Mouse (Mus musculus) left cerebral cortex, postnatal 36 days (tissue): ENCODE results near the gene Spsb2. TPM values are rescaled to one million over a fixed set of nuclear protein-coding genes. Genes with fewer than 3 reads are reported as not detected.
A peak's percentile ranks its signal among the peaks of the same experiment; 100 is the strongest.
"Not testable (repeated sequence)": the region's sequence is repeated elsewhere in the genome, so short reads cannot be mapped to it uniquely, and the experiment has no call there.

Experiments
- DNase-seq, 2 experiments: peaks; one replicate each; pipeline ENCODE4 v3.0.0; 2021 to 2022; ENCODE audit warnings: low spot score in 2 of 2, mixed read lengths in 1 of 2
- intact Hi-C: fragments of 180-260 bp; cut with DNase I; formaldehyde crosslinking; loops from one replicate; pipeline ENCODE4 v1.15.1; 2025
- total RNA-seq, 2 experiments: library from RNA; stranded (reverse); gene quantifications; 2 replicates each; pipeline ENCODE4 v1.2.3; 2021

The Spsb2 gene
- total RNA-seq, 2 experiments from 2014 or later: 4.9 TPM

- DNase-seq: no peak
These were observed 12.7 kb upstream of the Spsb2 start for GRCm38 (mm10) chr6:124795781-124796180.

GRCm38 (mm10) chr6:124796200-124796599 is 12.3 kb upstream of the Spsb2 start:
- DNase-seq: no peak
- intact Hi-C loops: no loop called here

More at GRCm38 (mm10) chr6:124795781-124796180, 12.7 kb upstream of the Spsb2 start:
- intact Hi-C loops: no loop called here

GRCm38 (mm10) chr6:124802400-124802799 is 6.1 kb upstream of the Spsb2 start:
- DNase-seq, intact Hi-C loops: not testable (repeated sequence)

GRCm38 (mm10) chr6:124803061-124803460 is 5.4 kb upstream of the Spsb2 start:
- intact Hi-C loops: no loop called here
- no peak for DNase-seq

DNA sequence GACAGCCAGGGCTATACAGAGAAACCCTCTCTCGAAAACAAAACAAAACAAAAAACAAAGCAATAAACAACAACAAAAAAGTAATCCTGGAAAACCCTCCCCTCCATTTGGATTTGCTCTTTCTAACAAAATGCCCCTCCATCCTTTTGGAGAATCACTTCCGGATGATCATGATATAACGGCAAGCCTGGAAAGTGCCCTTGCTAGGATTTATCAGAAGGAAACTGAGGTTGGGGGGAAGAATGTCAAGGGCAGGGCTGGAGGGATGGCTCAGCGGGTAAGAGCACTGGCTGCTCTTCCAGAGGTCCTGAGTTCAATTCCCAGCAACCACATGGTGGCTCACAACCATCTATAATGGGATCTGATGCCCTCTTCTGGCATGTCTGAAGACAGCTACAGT is 4.8 kb upstream of the Spsb2 start:
- intact Hi-C loops: loop anchor here (2.0 kb wide), 1 partner anchor 35 kb away; the partner anchor contains the start of gene Eno2
- not testable (repeated sequence) for DNase-seq

- intact Hi-C loops: loop anchor here (2.0 kb wide), 1 partner anchor 36 kb away; the partner anchor contains the start of gene Eno2
- no peak for DNase-seq
These were observed 4.1 kb upstream of the Spsb2 start for GRCm38 (mm10) chr6:124804341-124804740.

DNA sequence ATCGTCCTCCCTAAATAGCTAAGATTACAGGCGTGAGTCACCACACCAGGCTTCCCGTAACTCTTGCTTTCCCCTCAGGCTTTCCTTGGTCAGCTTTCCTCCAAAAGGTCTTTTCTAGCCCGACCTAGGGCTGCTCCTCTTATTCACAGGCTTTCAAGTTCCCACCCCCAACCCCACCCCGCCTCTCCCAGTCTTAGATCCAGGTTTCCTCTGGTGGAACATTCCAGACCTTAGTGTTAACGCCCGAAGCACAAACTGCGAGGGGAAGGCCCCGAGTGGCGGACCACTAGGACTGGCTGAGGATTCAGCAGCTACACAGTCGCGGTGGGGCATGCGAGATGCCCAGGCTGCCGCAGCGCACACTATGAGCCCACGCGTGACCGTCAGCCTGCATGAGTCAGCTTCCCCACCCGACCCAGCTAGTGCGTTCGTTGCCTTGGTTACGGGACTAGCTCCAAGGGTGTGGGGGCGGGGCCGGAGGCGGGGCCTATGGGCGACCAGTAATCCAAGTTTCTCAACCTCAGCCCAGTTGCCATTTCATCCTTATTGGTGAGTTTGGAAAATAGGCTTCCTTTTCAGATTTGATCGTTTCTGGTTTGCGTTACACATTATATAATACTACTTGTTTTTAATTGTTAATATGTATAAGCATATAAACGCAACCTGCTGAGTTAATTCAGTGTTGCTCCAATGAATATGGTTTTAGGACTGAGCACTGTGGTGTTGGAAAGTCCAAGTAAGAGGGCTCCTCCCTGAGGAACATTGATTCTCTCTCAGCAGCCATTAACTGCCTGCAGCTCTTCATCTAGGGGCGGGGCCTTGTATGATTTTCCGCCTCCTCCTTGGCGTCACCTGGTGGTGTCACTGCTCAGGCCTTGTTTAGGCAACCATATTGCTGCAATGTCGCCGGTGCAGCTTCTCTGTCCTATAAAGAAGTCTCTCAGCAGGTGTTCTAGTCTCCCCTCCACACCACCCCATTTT is 2.8 kb upstream of the Spsb2 start:
- intact Hi-C loops: loop anchor here (2.0 kb wide), 1 partner anchor 37 kb away; the partner anchor contains the start of gene Eno2

DNA sequence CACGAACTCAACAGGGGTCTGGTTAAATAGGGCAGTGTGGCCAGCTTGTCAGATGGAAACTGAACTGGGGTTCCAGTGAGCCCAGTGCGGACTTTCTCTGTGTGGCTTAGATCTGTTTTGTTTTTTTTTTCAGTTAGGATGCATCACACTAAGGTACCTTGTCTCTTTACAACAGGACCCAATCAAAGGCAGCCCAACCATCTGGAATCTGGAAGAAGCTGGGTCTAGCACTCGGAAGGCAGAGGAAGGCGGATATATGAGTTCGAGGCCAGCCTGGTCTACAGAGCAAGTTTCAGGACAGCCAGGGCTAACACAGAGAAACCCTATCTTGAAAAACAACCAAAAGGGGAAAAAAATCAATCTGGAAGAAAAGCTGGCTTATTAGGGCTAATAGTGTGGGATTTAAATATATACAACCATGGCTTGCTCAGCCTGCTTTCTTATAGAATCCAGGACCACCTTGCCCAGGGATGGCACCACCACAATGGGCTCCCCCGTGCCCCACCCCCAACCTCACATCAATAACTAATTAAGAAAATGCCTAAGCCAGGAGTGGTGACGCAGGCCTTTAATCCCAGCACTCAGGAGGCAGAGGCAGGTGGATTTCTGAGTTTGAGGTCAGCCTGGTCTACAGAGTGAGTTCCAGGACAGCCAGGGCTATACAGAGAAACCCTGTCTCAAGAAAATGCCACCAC is 1.9 kb upstream of the Spsb2 start:
- intact Hi-C loops: no loop called here
- no peak for DNase-seq

More for the DNA sequence above, 2.8 kb upstream of the Spsb2 start:
- DNase-seq: peak; percentile 94 to 95

- DNase-seq: no peak
- intact Hi-C loops: no loop called here
These were observed 1.1 kb upstream of the Spsb2 start for GRCm38 (mm10) chr6:124807366-124807765.

DNA sequence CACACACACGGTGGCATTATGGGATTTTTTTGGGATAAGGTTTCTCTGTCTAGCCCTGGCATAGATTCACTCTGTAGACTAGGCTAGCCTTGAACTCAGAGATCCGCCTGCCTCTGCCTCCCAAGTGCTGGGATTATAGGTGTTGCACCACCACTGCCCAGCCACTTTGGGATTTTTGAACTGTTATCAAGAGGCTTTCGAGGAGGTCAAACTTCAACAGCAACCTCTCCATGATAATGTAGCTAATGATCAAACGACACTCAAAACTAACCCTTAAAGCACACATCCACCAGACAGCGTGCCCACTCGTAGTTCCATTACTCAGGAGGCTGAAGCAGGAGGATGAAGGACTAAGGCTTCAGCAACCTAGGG is 489 bp upstream of the Spsb2 start:
- intact Hi-C loops: no loop called here
- no peak for DNase-seq

DNA sequence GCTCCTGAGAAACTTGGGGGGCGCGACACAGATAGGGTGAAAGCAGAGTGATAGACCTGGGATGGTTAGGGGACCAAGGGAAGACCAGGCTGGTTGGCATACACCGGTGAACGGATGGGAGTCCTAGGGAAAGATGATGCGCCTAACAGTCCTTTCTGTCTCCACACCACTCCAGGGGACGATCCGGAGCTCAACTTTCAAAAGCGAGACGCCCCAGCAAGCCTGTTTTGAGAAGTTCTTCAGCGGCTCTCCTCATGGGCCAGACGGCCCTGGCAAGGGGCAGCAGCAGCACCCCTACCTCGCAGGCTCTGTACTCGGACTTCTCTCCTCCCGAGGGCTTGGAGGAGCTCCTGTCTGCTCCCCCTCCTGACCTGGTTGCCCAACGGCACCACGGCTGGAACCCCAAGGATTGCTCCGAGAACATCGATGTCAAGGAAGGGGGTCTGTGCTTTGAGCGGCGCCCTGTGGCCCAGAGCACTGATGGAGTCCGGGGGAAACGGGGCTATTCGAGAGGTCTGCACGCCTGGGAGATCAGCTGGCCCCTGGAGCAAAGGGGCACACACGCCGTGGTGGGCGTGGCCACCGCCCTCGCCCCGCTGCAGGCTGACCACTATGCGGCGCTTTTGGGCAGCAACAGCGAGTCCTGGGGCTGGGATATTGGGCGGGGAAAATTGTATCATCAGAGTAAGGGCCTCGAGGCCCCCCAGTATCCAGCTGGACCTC is 752 bp downstream of the Spsb2 start:
- intact Hi-C loops: no loop called here
- DNase-seq: peak; percentile 61 to 66

DNA sequence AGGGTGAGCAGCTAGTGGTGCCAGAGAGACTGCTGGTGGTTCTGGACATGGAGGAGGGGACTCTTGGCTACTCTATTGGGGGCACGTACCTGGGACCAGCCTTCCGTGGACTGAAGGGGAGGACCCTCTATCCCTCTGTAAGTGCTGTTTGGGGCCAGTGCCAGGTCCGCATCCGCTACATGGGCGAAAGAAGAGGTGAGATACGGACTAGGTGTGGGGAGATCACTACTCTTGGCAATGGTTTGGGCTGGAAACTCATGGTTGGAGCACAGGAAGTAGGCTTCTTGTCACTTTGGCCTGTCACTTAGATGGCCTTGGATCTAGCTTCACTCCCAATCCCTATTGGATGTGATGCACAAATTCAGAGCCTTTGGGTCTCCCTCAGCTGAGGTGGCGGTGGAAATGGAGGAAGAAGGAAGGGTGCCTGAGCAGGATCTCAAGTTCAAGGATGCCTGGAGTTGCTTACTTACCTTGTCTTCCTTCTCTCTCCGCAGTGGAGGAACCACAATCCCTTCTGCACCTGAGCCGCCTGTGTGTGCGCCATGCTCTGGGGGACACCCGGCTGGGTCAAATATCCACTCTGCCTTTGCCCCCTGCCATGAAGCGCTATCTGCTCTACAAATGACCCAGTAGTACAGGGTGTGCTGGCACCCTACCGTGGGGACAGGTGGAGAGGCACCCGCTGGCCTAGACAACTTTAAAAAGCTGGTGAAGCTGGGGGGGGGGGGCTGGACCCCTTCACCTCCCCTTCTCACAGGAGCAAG is 1.5 kb downstream of the Spsb2 start:
- intact Hi-C loops: no loop called here
- no peak for DNase-seq

DNA sequence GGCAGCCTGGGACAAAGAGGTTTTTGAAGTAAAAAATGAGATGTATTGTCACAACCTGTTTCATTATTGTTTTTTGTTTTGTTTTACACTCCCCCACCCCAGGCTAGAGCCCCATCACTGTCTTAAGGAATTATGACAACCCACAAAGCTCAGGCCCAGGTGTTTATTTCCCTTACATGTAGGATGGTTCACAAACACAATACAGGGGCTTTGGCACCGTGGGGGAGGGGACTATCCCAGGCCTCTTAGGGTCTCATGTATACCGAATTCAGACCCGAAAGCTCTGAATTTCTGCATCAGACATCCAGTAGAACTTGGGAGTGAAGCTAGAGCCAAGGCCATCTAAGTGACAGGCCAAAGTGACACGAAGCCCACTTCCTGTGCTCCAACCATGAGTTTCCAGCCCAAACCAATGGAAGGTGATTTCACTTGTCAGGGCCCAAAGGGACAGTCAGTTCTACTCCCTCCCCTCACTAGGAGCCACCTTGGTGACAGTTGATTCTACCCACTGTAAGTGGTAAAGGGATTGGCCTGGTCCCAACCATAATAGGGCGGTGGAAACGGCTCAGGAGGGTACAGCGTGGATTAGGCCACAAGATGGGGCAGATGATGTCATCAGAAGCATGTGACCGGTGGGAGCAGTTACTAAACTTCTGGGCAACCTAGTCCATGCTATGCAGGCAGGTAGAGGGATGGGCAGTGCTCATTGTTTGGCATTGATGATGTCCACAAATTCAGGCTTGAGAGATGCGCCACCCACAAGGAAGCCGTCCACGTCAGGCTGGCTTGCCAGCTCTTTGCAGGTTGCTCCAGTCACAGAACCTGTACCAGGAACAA is 2.3 kb downstream of the Spsb2 start:
- intact Hi-C loops, DNase-seq: not testable (repeated sequence)

DNA sequence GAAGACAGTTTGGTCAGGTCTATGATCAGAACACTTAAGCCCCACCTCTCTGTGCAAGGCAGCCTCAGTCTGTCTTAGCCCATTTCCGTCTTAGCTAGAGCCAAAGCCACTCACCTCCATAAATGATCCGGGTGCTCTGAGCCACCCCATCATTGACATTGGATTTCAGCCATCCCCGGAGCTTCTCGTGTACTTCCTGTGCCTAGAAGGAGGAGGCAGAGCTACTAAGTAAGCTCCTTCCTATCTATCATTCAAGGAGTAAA is 2.9 kb downstream of the Spsb2 start:
- DNase-seq: no peak
- intact Hi-C loops: no loop called here

DNA sequence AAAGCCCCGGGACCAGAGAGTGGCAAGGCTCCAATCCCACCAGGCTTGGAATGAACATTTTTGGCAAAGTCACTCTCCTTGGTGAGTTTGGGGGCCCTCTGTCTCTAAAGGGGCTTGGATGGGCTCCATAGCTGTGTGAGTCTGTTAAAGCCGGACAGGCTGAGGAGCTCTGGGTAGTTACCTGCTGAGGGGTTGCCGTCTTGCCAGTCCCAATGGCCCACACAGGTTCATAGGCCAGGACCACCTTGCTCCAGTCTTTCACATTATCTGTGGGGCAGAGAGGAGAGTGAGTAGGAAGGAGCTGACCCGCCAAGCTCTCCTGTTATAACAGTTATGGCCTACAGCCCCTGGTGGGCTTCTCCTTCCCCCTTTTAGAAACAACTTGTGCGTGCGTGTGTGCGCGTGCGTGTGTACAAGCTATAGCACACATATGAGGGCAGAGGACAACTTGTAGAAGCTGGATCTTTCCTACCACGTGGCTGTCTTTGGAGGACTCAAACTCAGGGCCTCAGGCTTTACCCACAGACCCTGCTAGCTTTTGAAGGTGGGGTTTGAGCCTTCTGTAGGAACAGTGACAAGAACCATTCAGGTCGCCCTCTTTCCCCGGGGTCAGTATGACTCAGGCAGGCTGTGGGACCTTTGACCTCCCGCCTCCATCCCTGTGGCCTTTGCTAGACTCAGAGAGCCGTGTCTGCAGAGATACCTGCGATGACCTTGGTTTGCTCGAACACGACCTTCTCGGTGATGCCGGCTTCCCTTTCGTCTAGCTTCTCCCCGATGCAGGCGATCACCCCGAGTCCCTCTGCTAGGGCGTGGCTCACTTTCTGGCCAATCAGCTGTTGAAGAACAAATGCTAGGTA is 3.5 kb downstream of the Spsb2 start:
- no peak for DNase-seq
- intact Hi-C loops: loop anchor here (2.0 kb wide), 1 partner anchor 43 kb away; the partner anchor contains the start of gene Eno2

DNA sequence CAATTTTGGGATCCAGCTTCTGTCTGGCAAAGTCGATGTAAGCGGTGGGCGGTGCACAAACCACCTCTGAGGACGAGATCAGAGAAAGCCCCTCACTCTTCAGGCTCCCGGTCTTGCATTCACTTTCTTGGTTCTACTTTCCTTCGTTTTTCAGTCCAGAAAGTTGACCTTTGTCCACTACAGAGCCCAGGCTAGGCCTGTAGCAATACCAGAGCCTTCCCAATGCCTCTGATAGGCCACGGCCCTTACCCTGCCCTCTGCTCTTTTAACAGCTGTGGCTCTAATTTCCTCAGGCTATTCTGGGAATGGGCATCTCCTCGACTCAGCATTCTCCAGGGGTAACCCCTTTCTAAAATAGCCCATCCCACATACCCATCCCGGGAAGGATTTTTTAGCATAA is 4.4 kb downstream of the Spsb2 start:
- DNase-seq: peak in 1 of 2 experiments; percentile 32
- intact Hi-C loops: loop anchor here (2.0 kb wide), 1 partner anchor 44 kb away; the partner anchor contains the start of gene Eno2

GRCm38 (mm10) chr6:124813496-124813895 is 5.0 kb downstream of the Spsb2 start:
- DNase-seq: peak; percentile 68 to 80
- intact Hi-C loops: loop anchor here (2.0 kb wide), 1 partner anchor 45 kb away; the partner anchor contains the start of gene Eno2
